Mouse (Mus musculus): Measurements from ENCODE around the gene Jmjd6.

Gene Jmjd6

DNA sequence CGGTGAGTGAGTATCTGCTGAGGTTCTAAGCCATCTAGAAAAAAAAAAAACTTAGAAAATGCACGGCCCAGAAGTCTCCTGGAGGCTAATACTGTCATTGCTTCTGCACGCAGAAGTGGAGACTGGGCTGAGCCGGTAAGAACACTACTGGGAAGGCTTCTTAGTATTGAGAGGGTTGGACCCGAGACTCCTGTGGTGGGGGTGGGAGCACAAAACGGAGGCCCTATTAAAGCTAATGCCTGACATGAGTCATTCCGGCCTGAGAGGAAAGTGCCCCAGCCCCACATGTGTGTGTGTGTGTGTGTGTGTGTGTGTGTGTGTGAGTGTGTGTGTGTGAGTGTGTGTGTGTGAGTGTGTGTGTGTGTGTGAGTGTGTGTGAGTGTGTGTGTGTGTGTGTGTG, 36.1 kb downstream of the Jmjd6 start:
- no peak for DNase-seq (ENCODE audit: low read depth, low spot score)

DNA sequence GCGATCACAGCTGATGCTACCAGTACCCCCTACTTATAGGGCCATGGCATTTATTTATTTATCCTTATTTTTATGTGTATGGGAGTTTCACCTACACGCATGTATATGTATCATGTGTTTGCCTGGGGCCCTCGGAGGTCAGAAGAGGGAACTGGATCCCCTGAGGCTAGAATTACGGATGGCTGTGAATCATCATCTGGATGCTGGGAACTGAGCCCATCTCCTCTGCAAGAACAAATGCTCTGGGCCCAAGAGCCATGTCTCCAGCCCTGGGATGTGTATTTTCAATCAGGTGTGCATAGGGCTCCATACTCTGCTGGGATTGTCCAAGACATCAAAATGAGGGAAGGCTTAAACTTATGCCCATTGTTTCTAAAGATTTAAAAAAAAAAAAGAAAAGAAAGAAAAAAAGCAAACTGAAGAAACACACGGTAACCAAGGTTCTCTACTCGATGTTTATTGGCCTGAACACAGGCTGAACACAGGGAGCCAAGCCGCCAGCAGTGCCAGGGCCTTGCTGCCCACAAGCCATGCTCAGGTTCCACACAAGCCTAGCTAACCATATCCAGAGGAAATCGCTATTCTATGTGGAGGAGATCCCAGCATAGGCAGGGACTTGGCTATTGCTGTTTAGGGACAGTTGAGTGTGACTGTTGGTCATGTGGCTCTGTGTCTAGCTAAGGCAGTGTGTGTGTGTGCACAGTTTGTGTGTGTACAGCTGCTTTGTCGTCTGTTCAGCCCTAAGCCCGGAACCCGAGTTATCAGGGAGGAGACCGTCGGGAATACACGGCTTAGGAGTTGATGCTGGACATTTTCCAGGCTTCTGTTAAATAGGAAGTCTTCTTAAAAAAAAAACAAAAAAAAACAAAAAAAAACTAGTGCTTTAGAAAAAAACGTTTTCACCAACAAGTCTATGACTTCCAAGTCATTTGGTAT, 36.8 kb downstream of the Jmjd6 start:
- no peak for DNase-seq (ENCODE audit: low read depth, low spot score)

DNA sequence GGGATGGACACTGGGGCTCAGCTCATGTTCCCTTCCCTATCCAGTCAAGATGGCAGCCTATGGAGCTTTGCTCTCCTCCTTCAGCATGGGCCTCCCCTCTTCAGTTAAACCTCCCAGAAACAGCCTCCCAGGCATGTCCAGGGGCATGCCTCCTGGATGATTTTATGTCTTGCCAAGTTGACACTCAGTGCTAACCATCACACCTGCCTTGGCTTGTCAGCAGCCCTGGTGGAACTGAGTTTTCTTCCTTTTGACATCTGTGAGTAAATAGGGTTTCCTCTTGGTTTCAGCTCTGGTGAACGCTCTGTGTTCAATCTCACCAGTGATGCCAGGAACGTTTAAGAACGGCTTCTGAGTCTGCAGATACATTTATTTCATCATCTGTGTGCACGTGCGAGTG, 40.5 kb downstream of the Jmjd6 start:
- DNase-seq (ENCODE audit: low read depth, low spot score) = no peak

DNA sequence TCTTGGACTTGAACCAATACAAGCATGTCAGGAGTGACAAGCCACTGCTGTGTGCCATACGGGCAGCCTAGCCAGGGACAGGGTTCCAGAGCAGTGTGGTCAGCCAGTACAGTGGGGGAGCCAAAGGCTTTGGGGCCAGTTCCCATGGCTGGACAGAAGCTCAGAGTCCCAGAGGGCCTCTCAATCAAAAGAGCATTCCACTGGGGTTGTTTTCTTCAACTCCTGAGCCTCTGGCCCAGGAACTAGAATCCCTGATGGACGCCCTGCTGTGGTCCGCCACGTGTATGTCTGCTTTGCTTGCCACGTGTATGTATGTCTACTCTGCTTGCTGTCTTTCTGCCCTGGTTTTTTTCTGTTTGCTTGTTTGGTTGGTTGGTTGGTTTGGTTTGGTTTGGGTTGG, 42.1 kb downstream of the Jmjd6 start:
- DNase-seq (ENCODE audit: low read depth, low spot score) = no peak

DNA sequence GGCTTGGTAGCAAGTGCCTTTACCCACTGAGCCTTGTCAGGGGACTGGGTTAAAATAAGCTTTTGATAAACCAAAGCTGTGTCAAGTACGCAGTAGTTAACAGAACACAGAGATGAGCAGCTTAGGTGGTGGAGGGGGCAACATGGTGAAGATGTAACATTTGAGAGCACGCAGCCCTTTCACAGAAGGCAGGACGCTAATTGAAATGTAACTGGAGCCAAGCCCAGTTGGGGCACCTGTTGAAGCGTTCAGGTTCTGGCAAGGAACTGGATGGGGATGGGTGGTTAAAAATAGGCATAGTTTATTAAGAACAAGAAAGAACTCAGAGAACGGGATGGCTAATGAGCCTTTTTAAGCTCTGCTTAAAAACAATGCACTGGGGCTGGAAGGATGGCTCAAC, 43.9 kb downstream of the Jmjd6 start:
- DNase-seq (ENCODE audit: low read depth, low spot score) = no peak

Measured in embryo, embryonic 11.5 days (tissue).